Mouse (Mus musculus) heart, embryonic 11.5 days (tissue): Measurements from ENCODE around the gene Nup107. TPM values are rescaled to one million over a fixed set of nuclear protein-coding genes. Genes with fewer than 3 reads are reported as not detected.

Experiments used
- ATAC-seq: fragments of 200-750 bp; cut with Nextera tagmentation; replicated peaks from 2 replicates; pipeline ENCODE4 v1.8.0; 2017; ENCODE audit warnings: moderate library complexity; ENCODE audit not compliant: insufficient number of reproducible peaks, low FRiP score, low TSS enrichment
- H3K27ac ChIP-seq: fragments of 300-500 bp; sonication (generic); 2 replicates; pipeline ENCODE4 v1.5.1; 2014; ENCODE audit warnings: mild to moderate bottlenecking, low read depth, low read length
- H3K27me3 ChIP-seq: fragments of 300-500 bp; sonication (generic); 2 replicates; pipeline ENCODE4 v1.6.1; 2014; ENCODE audit warnings: mild to moderate bottlenecking, low read length, mixed read lengths; ENCODE audit not compliant: control insufficient read depth, insufficient read depth
- H3K36me3 ChIP-seq: fragments of 300-500 bp; sonication (generic); 2 replicates; pipeline ENCODE4 v1.6.1; 2014; ENCODE audit warnings: mild to moderate bottlenecking, low read length, moderate library complexity, mixed read lengths; ENCODE audit not compliant: control insufficient read depth, insufficient read depth
- H3K4me1 ChIP-seq: fragments of 300-500 bp; sonication (generic); 2 replicates; pipeline ENCODE4 v1.6.1; 2014; ENCODE audit warnings: low read length; ENCODE audit not compliant: control insufficient read depth, insufficient read depth
- H3K4me2 ChIP-seq: fragments of 300-500 bp; sonication (generic); 2 replicates; pipeline ENCODE4 v1.6.1; 2014; ENCODE audit warnings: mild to moderate bottlenecking, moderate library complexity
- H3K4me3 ChIP-seq: fragments of 300-500 bp; sonication (generic); 2 replicates; pipeline ENCODE4 v1.5.1; 2014; ENCODE audit warnings: low read depth, low read length
- H3K9ac ChIP-seq: fragments of 300-500 bp; sonication (generic); 2 replicates; pipeline ENCODE4 v1.6.1; 2014; ENCODE audit warnings: mild to moderate bottlenecking, low read depth, low read length, moderate library complexity
- H3K9me3 ChIP-seq: fragments of 300-500 bp; sonication (generic); replicated peaks from 2 replicates; pipeline ENCODE4 v1.6.1; 2016; ENCODE audit warnings: low read length; ENCODE audit not compliant: control insufficient read depth
- WGBS: fragments of 180-500 bp; shearing (Covaris S2); extraction: QIAGEN DNeasy Blood & Tissue Kit; methylation state at CpG from one replicate; pipeline ENCODE4 v1.1.7; 2014; ENCODE audit not compliant: insufficient replicate concordance; 5-methylcytosine and 5-hydroxymethylcytosine counted together
- polyA plus RNA-seq: library from polyadenylated mRNA; unstranded; fragments of >200 nt; fragmentation: Nextera tagmentation; extraction: Ambion mirVana; gene quantifications from 2 replicates; pipeline ENCODE4 v1.2.1, GENCODE M21; 2014

Nup107 gene
- polyA plus RNA-seq, 1 experiment from 2014 or later: 56.3 TPM

DNA sequence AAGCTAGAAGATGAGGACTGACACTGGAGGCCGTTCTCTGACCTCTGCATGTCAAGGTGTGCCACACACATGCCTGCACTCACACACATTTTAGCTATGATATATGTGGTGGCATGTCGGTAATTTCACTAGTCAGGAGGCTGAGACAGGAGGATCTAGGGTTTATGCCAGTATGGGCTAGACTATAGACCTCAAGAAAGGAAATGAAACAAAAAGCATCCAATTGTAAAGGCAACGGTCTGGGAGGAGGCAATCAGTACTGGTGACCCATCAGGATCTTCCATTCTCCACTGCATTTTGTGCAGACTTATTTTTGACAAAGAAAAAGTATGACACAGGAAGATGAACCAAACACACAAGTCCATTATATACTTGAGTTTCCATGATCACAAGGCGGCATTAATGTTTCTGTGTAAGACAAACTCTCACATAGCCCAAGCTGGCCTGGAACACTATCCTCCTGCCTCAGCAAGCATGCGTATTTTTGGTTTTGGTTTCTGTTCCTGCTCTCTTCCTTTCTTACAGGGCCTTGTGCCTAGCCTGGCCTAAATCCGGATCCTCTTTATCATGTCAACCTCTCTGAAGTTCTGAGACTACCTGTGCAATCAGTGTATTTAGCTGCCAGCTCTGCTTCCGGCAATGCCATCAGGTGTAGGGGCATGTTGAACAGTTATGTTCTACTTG lies 37.1 kb upstream of the Nup107 start:
- Histone ChIP-seq H3K9ac (no peak overlapping the region), H3K27ac (no peak overlapping the region), H3K4me2 (no peak overlapping the region), H3K36me3 (no peaks in the 10 kb centered on the region), H3K4me1 (peaks cover 11% of the 10 kb centered on the region), H3K9me3 (no peaks in the 10 kb centered on the region), H3K4me3 (no peak overlapping the region), H3K27me3 (no peaks in the 10 kb centered on the region)
- 88% methylated on average over 7 of the region's 7 CpGs for WGBS
- no peak for ATAC-seq

DNA sequence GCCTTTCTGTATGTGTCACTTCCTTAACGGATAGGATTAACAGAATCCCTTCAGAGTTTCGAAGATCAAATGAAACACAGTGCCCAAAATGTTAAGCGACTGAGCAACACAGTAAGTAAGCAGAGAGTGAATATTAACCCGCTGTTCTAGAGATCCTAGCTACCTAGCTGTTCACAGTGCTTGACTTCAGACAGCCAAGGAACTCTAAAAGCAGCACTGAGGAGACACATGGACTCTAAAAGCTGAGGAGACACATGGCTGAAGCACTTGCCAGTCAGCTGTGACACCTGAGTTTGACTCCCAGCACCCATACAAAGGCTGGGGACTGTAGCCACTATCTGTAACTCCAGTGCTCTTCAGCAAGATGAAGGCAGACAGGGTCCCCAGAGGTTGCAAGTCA lies 36.5 kb upstream of the Nup107 start:
- Histone ChIP-seq H3K9me3 (no peaks in the 10 kb centered on the region), H3K4me1 (peaks cover 11% of the 10 kb centered on the region), H3K27me3 (no peaks in the 10 kb centered on the region), H3K9ac (no peak overlapping the region), H3K27ac (no peak overlapping the region), H3K36me3 (peaks cover 3% of the 10 kb centered on the region; the same call in 1 of the 2 replicates), H3K4me3 (no peak overlapping the region), H3K4me2 (no peak overlapping the region)
- no peak for ATAC-seq
- 73% methylated on average over 4 of the region's 4 CpGs for WGBS

- Histone ChIP-seq H3K27ac (no peak overlapping the region), H3K36me3 (peaks cover 5% of the 10 kb centered on the region; the same call in 1 of the 2 replicates), H3K9me3 (no peaks in the 10 kb centered on the region), H3K27me3 (no peaks in the 10 kb centered on the region), H3K4me3 (no peak overlapping the region), H3K4me2 (no peak overlapping the region), H3K9ac (no peak overlapping the region), H3K4me1 (peaks cover 11% of the 10 kb centered on the region)
- ATAC-seq: no peak
- 62% methylated on average over 4 of the region's 4 CpGs for WGBS
Observed at GRCm38 (mm10) chr10:117828536-117828935, 36.0 kb upstream of the Nup107 start.

DNA sequence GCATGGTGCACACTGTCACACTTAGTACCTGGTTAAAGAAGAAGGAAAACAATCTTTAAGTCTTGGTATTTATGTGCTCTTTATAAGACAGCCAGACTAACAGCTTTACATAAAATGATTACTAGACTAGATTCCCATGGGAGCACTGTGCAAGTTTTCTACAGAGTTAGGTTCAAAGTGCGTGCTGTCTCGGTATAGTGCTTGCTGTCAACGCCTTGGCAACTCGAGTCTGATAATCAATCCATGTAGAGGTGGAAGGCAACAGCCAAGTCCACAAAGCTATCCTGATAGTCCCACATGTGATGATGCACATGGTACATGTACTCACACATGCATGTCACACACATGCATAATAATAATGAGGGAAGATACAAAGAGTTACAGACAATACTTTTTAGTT lies 32.1 kb upstream of the Nup107 start:
- WGBS: 56% methylated on average over 4 of the region's 4 CpGs
- no peak for ATAC-seq

GRCm38 (mm10) chr10:117824139-117824538 lies 31.6 kb upstream of the Nup107 start:
- Histone ChIP-seq H3K4me3 (no peak overlapping the region), H3K9me3 (no peaks in the 10 kb centered on the region), H3K27me3 (no peaks in the 10 kb centered on the region), H3K4me1 (peaks cover 10% of the 10 kb centered on the region), H3K9ac (no peak overlapping the region), H3K27ac (no peak overlapping the region), H3K4me2 (no peak overlapping the region), H3K36me3 (peaks cover 21% of the 10 kb centered on the region)
- ATAC-seq: no peak
- whole genome bisulfite sequencing: 75% methylated on average over 4 of the region's 4 CpGs

More for the DNA sequence above, 32.1 kb upstream of the Nup107 start:
- peaks cover 11% of the 10 kb centered on the region for H3K4me1 ChIP-seq
- H3K36me3 ChIP-seq: peaks cover 21% of the 10 kb centered on the region
- no peaks in the 10 kb centered on the region for H3K9me3 ChIP-seq
- H3K27me3 ChIP-seq: no peaks in the 10 kb centered on the region
- H3K4me3 ChIP-seq: no peak overlapping the region
- no peak overlapping the region for H3K9ac ChIP-seq
- no peak overlapping the region for H3K4me2 ChIP-seq
- H3K27ac ChIP-seq: no peak overlapping the region

DNA sequence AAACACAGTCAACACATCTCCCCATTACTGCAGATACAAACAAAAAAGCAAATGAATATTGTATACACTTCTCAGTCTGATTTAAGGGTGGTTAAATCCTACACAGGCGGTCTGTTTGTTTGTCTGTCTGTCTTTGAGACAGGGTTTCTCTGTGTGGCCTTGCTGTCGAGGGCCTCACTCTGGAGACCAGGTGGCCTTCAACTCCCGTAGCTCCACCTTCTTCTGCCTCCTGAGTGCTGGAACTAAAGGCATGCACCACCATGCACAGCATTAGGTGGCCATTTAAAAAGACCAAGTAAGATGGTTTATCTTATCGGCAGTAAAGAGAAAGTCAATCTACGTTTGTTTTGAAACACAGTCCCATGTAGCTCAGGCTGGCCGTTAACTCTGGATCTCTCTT lies 30.8 kb upstream of the Nup107 start:
- no peak for ATAC-seq
- H3K9ac ChIP-seq: no peak overlapping the region
- WGBS: 79% methylated on average over 6 of the region's 6 CpGs
- H3K36me3 ChIP-seq: peaks cover 25% of the 10 kb centered on the region
- H3K4me2 ChIP-seq: no peak overlapping the region
- no peak overlapping the region for H3K4me3 ChIP-seq
- H3K27me3 ChIP-seq: no peaks in the 10 kb centered on the region
- H3K9me3 ChIP-seq: no peaks in the 10 kb centered on the region
- H3K4me1 ChIP-seq: peaks cover 5% of the 10 kb centered on the region; the same call in 1 of the 2 replicates
- H3K27ac ChIP-seq: no peak overlapping the region

DNA sequence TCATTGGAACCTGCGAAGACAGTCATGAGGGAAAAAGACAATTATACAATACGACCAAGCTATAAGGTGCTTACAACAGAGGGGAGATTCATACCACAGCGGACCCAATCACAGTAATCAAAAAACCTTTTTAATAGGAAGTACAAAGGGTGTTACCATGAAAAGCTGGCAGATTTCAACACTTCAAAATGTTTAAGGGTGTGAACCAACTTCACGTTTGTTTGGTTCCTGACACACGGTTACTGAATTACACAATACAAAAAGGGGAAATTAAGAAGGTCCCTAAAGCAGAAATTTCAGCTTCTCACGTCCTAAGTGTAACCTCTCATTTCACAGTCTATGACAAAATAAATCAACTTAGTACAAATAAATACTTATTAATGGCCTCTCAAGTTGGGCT lies 26.1 kb upstream of the Nup107 start:
- H3K9me3 ChIP-seq: no peaks in the 10 kb centered on the region
- no peaks in the 10 kb centered on the region for H3K27me3 ChIP-seq
- H3K4me2 ChIP-seq: no peak overlapping the region
- ATAC-seq: no peak
- H3K4me3 ChIP-seq: no peak overlapping the region
- WGBS: 89% methylated on average over 6 of the region's 6 CpGs
- peaks cover 32% of the 10 kb centered on the region for H3K36me3 ChIP-seq
- H3K9ac ChIP-seq: no peak overlapping the region
- no peaks in the 10 kb centered on the region for H3K4me1 ChIP-seq
- no peak overlapping the region for H3K27ac ChIP-seq

GRCm38 (mm10) chr10:117816721-117817120 lies 24.2 kb upstream of the Nup107 start:
- Histone ChIP-seq H3K27ac (no peak overlapping the region), H3K36me3 (peaks cover 30% of the 10 kb centered on the region), H3K9me3 (no peaks in the 10 kb centered on the region), H3K9ac (no peak overlapping the region), H3K4me3 (no peak overlapping the region), H3K4me1 (no peaks in the 10 kb centered on the region), H3K4me2 (no peak overlapping the region), H3K27me3 (no peaks in the 10 kb centered on the region)
- no peak for ATAC-seq
- 81% methylated on average over 6 of the region's 6 CpGs for WGBS

- H3K9me3 ChIP-seq: no peaks in the 10 kb centered on the region
- WGBS: 92% methylated on average over 2 of the region's 2 CpGs
Observed at GRCm38 (mm10) chr10:117812501-117812900, 20.0 kb upstream of the Nup107 start.

More at GRCm38 (mm10) chr10:117812501-117812900, 20.0 kb upstream of the Nup107 start:
- H3K4me3 ChIP-seq: no peak overlapping the region
- H3K4me2 ChIP-seq: no peak overlapping the region
- H3K9ac ChIP-seq: no peak overlapping the region
- no peak overlapping the region for H3K27ac ChIP-seq
- no peaks in the 10 kb centered on the region for H3K27me3 ChIP-seq
- H3K4me1 ChIP-seq: no peaks in the 10 kb centered on the region
- no peak for ATAC-seq
- peaks cover 24% of the 10 kb centered on the region for H3K36me3 ChIP-seq
